Mouse (Mus musculus): ENCODE data around the gene Trip6.
A peak's percentile ranks its signal among the peaks of the same experiment; 100 is the strongest.
"Not testable (repeated sequence)": the region's sequence is repeated elsewhere in the genome, so short reads cannot be mapped to it uniquely, and the experiment has no call there.

Trip6 gene

DNA sequence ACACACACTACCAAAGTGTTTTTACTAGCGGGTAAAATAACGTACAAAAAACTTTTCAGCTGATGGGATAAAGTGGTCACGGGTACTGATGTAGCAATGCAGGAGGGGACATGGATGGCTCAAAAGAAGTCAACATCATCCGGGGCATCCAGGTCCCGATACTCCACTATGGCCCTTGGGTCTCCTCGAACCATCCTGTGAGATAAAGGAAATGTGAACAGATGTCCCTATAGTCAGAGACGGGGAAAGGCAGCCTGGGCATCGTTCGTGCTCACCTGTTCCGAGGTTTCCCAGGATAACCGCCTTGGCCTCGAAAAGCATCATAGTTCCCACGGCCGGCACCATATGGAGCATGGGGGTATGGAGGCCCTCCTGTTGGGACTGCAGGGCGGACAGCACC lies 18.5 kb downstream of the Trip6 start:
- DNase-seq: no peak

DNA sequence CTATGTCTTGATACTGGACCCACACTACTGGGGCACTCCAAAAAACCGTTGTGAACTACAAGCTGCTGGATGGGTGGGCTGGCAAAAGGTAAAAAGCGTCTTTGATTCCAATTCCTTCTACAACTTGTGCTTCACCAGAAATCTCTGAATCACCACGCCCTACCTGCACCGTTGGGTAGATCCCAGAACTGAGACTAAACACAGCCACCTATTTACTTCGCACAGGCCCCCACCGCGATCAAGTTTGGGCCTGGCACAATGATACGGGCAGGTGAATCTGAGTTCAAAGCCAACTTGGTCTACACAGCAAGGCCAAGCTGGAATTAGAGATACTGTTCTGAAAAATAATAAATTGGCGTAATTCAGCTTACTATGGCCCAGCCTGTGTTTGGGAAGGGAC lies 18.9 kb downstream of the Trip6 start:
- DNase-seq: no peak

DNA sequence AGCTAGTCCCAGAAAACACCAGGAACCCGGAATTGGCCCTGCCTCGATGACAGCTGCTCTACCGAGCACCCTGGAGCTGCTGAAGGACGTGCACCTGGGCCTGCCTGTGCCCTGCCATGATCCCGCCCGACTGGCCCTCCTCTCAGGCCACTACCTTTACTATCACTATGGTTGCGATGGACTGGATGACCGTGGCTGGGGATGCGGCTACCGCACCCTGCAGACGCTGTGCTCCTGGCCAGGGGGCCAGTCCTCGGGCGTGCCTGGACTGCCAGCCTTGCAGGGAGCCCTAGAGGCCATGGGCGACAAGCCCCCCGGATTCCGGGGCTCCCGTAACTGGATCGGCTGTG lies 19.5 kb downstream of the Trip6 start:
- DNase-seq: no peak

DNA sequence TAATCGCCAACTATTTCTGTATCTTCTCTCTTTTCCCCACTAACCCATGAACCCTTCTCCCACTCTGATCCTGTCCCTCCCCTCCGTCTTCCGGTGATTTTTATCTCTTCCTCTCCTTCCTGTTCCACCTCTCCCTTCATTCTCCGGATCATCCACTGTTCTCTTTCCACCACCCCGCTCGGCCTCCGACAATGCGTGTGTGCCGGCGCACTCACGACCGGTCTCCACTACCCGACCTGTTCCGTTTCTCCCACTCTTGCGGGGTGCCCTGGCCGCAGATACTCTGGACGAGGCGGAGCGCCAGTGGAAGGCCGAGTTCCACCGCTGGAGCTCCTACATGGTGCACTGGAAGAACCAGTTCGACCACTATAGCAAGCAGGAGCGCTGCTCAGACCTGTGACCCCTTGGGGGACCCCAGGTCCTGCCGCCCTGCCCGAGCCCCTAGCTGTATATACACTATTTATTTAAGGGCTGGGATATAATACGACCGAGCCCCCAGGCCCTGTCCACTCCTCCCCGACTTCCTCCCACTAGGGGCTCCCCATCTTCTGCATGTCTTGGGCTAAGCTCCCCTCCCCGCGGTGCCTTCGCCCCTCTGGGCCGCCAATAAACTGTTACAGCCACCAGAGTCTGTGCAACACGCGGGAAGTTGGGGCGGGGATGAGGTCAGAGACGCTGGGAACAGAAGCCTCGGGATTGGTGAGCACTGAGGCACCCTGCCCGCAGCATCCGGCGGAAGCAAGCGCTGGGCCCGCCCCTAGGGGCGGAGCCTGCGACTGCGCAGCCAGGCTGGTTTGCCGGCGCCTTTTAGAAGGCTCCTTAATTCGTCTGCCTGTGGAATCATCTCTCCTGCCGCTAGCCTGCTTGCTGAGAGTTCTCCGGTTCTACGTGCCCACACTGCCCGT lies 20.1 kb downstream of the Trip6 start, which contains the start of gene Ufsp1:
Gene Ufsp1, plus strand, starts transcription at position 791 of the 905 bp plus-strand sequence.
- peak; percentile 95 for DNase-seq

DNA sequence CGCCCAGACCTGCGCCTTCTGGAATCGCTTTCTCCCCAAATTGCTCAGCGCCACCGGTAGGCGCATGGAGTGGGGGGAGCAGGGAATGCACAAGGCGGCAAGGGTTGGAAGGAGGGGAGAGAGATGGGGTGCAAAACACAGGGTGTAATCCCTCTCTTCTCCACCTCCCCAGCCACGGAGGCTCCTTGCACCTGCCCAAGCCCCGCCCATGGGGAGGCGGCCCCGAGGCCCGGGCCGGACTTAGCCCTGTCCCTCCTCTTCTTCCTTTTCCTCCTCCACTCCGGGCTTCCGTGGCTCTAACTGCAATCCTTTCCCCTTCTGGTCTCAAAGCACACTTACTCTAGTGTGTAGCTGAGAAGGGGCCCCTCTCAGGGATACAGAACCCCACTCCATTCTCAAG lies 20.9 kb downstream of the Trip6 start:
- peak; percentile 55 for DNase-seq

DNA sequence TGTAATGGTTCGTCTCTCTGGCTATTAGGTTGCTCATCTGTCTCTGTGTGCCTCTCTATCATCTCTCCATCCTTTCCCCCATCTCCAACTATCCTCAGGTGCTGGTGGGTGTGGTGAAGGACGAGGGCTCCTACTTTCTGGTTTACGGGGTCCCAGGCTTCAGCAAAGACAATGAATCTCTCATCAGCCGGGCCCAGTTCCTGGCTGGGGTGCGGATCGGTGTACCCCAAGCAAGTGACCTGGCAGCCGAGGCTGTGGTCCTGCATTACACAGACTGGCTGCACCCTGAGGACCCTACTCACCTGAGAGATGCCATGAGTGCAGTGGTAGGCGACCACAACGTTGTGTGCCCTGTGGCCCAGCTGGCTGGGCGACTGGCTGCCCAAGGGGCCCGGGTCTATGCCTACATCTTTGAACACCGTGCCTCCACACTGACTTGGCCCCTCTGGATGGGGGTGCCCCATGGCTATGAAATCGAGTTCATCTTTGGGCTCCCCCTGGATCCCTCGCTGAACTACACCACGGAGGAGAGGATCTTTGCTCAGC lies 22.8 kb downstream of the Trip6 start:
- DNase-seq: no peak

DNA sequence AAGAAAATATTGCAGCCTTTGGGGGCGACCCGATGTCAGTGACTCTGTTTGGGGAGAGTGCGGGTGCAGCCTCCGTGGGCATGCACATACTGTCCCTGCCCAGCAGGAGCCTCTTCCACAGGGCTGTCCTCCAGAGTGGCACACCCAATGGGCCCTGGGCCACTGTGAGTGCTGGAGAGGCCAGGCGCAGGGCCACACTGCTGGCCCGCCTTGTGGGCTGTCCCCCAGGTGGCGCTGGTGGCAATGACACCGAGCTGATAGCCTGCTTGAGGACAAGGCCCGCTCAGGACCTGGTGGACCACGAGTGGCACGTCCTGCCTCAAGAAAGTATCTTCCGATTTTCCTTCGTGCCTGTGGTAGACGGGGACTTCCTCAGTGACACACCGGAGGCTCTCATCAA lies 23.5 kb downstream of the Trip6 start:
- DNase-seq: peak; percentile 65

DNA sequence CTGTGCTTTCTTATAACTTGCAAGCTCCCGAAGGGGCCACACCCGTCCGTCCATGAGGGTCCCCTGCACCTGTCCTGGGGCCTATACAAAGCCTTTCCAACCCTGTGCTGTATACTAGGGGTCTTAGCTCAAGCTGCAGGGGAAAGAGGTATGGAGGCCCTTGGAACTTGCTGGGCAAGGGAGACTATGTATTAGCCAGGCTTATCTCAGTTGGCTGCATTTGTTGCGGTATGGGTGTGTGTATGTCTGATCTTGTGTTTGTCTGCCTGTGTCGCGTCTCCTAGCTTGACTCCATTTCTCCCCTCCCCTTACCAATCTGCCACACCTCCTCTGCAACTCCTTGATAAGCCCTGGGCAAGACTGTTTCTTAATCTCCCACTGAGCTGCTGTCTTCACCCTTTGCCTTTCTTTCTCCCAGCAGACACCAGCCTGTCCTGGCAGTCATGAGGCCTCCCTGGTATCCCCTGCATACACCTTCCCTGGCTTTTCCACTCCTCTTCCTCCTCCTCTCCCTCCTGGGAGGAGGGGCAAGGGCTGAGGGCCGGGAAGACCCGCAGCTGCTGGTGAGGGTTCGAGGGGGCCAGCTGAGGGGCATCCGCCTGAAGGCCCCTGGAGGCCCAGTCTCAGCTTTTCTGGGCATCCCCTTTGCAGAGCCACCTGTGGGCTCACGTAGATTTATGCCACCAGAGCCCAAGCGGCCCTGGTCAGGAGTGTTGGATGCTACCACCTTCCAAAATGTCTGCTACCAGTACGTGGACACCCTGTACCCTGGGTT lies 24.4 kb downstream of the Trip6 start:
- DNase-seq: no peak

DNA sequence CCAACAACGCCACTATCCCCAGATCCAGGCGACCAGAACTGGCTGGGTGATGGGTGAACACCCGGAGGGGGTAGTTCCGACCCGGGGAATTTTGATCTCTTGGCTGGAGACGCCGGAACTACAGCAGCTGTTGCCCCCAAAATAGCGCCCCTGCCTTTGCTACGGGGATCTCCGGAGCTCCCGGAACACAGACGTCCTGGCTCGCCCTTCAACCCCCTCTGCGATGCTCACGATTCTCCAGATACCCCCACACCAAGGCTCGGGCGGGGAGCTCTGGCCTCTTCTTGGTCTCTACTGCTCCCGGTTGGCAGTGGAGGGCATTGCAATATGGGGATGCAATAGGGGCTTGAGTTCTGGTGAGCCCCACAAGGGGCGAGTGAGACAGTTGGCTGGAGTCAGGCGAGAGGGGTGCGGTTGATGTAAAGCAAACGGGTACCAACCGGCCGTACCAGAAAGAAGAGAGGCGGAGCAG lies 25.2 kb downstream of the Trip6 start:
- peak; percentile 76 for DNase-seq

DNA sequence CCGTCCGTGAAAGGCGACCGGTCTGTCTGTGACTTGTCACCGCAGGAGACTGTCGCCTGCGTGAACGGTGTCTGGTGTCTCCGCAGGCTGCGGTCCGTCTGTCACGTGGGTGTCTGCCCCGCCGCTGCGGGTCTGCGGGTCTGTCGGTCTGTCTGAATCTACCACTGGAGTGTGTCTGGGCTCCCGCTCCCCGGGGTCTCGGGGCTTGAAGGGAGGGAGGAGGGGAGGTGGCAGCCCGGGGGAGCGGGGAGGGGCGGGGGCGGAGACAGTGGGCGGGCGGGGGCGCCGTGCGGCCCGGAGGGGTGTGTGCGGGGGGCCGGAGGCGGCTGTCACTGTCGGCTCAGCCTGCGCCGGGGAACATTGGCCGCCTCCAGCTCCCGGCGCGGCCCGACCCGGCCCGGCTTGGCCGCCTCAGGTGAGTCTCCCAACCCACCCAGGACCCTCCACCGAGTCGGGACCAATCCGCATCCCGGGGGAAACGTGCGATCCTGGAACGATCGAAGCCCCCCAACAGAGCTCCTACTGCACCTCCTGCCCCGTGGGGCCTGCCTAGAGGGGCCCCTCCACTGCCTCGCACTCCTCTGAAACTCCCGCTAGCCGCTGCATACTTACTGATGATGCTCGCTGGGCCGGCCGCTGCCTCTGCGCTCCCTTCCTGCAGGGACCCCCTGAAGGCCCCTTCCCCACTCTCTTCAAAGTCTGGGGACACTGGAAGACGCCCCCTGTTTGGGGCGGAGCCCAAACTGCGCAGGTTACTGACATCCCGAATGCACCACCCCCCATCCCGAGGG lies 26.1 kb downstream of the Trip6 start:
- peak; percentile 66 for DNase-seq

DNA sequence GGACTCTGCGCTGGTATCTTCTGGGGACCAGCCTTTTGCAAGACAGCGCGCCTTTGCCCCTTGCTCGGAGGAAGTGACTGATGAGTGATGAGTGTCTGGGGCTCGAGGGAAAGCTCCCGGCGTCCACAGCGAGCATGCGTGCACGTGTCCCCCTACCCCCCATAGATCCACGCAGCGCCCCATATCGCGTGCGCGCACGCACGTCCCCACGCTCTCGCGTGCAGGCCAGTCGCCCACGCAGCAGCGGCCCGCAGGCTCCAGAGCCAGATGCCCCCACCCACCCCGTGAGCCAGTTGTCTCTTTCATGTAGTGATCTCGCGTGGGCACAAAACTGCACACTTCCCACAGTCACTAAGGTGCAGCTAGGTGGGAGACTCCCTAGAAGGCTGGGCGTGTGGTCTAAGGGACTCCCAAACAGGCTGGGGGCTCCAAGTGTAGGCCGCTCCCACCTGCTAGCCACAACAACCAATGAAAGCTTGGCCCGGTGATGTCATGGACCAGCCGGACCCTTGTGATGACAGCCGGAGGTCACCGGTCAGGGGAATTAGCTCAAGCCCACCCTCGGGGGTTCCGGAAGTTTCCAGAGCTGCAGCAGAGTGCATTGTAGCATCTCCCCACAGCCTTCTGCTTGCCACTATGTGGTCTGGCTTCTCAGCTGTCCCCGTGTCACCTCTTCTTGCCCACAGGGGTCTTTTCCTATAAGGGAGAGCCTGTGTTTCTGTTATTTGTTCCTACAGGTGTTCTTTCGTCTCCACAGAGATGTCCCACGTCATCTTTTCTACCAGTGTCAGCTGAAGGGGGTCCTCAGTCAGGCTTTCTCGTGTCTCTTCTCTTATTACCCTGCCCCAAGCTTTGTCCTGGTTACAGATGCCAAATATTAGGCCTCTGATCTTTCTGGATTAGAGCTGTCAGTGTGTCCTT lies 26.9 kb downstream of the Trip6 start, which contains the start of gene Ache:
Gene Ache, plus strand, starts transcription at position 488 of the 921 bp plus-strand sequence.
- DNase-seq: peak; percentile 79

DNA sequence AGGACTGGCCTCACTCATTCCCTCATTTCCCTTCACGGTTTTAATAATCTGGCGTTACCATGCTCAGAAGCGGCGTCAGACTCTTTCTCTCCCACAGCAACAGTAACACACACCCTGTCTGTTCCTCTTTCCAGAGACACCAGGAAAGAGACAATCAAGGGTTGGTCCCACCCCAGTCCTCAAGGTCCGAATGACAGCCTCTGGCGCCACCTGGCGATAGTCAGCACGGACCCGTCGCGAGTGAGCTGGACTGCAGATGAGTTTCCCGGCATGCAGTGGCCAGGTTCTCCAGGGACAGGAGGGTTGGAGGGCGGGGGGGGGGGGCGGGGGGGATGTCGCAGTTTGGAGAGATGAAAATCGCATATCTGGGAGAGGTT lies 27.6 kb downstream of the Trip6 start:
- DNase-seq: peak; percentile 92

DNA sequence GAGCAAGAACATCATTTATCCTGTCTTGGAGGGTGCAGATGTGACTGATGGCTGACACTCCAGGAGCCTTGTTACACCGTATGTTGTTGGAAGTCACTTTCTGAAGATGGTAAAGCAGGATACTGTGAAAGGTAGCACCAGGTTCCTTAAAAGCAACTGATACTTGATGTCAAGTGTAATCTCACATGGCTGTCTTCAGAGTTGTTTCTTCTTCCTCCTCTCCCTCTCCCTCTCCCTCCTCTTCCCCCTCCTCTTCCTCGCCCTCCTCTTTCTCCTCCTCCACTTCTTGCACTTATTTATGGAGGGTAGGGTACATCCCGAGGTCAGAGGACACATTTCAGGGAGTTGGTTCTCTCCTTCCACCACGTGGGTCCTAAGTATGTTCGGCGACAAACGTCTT lies 28.2 kb downstream of the Trip6 start:
- no peak for DNase-seq

DNA sequence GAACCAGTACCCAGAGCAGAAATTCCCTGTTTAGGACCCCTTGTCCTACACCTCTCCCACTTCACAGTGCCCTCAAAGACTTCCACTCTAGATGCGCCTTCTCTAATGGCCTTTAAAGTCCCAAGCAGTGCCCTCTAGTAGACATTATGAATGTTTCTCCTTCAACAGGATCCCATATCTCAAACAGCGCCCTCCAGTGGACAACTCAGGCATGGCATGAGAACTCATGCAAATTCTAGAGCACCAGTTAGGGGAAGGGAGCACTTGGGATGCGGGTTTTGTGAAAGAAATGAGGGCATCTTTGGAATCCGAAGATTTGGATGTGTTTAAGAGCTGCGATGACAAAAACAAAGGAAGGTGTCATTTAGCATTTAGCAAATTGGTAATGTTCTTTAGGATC lies 29.2 kb downstream of the Trip6 start:
- peak; percentile 65 for DNase-seq

DNA sequence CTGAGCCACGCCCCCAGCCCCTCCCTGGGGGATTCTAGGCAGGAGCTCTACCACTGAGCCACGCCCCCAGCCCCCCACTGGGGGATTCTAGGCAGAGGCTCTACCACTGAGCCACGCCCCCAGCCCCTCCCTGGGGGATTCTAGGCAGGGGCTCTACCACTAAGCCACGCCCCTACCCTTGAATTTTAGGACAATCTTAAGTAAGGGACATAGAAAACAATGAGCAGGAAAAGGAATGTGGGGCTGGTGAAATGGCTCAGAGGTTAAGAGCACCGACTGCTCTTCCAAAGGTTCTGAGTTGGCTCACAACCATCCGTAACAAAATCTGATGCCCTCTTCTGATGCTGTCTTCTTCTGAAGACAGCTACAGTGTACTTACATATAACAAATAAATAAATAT lies 29.8 kb downstream of the Trip6 start:
- not testable (repeated sequence) for DNase-seq

DNA sequence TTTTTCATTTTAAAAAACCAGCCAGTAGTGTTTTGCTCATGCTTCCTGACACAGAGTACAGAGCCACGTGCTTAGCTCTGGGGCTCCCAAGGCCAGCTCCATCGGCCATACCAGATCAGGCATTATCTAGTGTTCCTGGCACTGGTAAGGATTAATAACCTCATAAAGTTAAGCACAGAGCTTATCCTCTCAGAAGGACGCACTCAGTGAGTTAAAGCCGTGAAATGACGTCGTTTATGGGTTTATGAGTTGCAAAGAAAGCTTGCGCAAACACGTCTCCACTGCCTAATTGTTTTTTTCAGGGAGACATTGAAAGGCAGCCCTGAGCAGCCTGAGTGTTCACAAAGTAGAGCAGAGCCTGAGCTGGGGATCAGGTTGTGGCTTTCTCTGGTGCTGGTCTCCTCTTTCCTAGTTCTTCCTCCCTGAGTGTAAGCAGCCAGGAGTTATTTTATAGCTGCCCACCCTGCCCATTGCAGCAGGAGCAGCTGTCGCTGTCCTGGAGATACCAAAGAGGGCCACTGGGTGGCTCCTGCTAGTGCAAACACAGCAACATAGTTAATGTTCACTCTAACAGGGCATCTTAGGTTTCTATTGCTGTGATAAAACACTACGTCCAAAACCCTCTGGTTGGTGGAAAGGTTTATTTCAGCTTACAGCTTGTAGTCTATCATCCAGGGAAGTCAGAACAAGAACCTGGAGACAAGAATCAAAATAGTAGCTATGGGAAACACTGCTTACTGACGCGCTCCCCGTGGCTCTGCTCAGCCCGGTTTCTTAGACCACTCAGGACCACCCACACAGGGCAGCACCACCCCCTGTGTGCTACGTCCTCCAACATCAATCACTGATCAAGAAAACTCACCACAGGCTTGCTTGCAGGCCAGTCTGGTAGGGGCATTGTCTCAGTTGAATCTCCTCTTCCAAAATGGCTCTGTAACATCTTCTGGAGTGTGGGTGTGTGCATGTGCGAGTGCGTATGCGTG lies 36.6 kb downstream of the Trip6 start:
- no peak for DNase-seq

DNA sequence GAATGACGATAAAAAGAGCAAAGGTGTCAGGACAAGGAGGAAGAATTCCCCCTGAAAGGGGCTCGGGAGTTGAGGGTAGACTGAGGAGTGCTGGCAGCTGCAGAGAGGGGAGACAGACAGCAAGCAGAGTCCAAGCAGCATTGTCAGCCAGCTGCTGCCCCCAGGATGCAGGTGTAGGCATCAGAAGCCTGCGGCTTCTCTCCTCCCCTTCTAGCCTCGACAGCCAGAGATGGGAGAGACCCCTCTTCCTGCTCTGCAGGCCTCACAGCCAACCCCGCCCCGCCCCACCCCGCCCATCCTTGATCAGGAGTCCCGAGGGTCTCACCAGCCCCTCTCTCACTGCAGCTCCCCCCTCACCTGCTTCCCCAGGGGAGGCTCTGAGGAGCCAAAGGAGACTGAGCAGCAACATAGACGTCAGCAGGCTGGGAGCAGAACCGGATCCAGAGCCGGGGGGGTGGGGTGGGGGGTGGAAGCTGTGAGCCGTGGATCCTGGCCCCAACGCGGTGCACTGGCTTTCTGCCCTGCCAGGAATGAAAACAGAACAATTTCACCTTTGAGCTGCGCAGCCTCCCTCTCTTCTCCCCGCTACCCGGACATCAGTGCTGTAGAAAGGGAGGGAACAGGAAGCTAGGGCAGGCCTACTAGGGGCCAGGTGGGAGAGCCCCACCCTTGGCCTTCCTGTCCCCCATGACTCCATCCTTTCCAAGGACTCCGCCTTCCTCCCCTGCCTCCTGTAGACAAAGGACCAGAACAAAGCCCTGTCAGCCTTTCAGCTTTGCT lies 45.9 kb downstream of the Trip6 start:
- no peak for DNase-seq

DNA sequence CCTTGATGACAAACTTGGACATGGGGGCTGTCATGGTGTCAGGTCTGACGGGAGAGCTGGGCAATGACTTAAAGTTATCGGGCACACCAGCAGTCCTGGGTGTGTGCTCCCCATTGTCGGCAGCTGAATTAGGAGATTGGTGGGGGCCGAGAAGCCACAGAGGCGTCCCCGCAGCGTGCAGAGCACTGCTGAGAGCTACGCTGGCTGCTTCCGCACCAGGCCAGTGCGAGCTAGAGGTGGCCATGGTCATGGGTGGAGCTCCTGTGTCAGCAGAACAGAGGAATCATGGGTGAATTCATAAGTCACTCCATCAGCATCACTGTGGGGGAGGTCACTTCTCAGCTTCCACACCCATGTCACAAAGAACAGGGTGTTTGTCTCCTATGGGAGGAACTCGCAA lies 49.4 kb downstream of the Trip6 start:
- no peak for DNase-seq

DNA sequence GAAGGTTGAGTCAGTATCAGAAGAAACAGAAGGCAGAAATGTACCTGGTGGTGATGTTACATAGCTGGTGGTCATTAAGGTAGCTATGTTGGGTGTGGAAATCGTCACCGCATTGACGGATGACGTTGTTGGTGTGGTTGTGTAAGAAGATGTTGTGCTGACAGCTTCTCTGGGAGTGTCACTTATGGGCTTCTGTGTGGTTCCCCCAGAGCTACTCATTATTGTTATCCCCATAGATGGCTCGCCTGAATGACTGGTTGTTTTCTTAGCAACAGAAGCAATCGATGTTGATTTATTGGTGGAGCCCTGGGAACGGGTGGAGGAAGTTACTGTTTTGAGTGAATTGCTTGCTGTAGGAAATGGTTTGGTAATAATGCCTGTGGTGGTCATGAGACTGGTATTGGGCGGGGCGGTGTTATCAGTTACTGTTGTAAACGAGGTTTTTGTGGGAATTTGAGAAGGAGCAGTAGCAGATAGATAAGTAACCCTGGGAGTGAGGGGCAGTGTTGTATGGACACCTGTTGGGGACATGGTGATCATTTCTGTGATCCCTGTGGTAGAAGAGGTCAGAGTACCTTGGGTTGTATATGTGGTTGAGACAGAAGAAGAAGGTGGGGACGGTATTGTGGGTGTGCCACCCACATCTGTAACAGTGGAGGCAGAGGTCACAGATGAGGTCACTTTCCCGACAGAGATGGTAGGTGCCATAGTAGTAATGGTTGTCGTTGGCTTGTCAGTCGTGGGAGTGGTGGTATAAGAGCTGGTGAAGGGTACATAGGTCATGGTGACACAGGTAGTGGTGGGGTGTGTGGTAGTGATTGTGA lies 50.1 kb downstream of the Trip6 start:
- DNase-seq: no peak

Measured in right cerebral cortex, postnatal 14 days (tissue).